Mouse (Mus musculus): ENCODE measurements around the gene Plekha7. TPM values are rescaled to one million over a fixed set of nuclear protein-coding genes. Genes with fewer than 3 reads are reported as not detected.

Gene Plekha7
- polyA plus RNA-seq, 1 experiment from 2014 or later = 11.8 TPM

DNA sequence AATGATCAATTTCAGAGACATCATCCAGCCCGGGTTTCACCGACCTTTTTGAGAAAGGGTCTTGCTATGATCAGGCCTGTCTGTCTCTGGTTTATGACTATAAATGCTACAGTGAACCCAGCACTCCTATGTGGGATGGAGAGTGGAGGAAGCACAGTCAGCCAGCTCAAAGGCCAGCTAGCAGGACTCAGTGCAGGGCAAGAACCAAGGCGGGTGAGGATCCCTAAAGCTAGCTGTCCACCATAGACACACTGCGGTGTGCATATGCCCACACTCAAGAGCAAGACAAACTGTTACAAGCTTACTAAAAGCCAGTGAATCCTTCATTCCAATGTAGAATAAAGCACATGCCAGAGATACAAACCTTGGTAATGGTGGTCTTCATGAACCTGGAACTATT, 21.7 kb upstream of the Plekha7 start:
- Histone ChIP-seq H3K36me3 (ENCODE audit: insufficient read depth, low read length) (peaks cover 28% of the 10 kb centered on the region), H3K4me2 (ENCODE audit: low read length) (no peak overlapping the region), H3K9ac (ENCODE audit: low read depth, low read length) (no peak overlapping the region), H3K27ac (no peak overlapping the region), H3K4me1 (replicated peaks; ENCODE audit: insufficient read depth, low read length) (0 out of 2 replicates have a peak, but pooled peaks cover 4% of the 10 kb centered on the region), H3K4me3 (replicated peaks; ENCODE audit: low read depth, low read length) (no peak overlapping the region), H3K9me3 (replicated peaks; ENCODE audit: low read length) (no peaks in the 10 kb centered on the region), H3K27me3 (ENCODE audit: insufficient read depth, low read length) (no peaks in the 10 kb centered on the region)
- DNase-seq (ENCODE audit: low spot score) (no peak), ATAC-seq (replicated peaks; ENCODE audit: low FRiP score, low read depth) (no peak)
- TF ChIP-seq CTCF (IDR thresholded peaks at IDR 0.05; ENCODE audit: low read depth) = no peak
- WGBS = 87% methylated on average over 4 of the region's 4 CpGs

GRCm38 (mm10) chr7:116328777-116329176, 20.6 kb upstream of the Plekha7 start:
- Histone ChIP-seq H3K4me1 (replicated peaks; ENCODE audit: insufficient read depth, low read length) (0 out of 2 replicates have a peak, but pooled peaks cover 4% of the 10 kb centered on the region), H3K27ac (no peak overlapping the region), H3K9ac (ENCODE audit: low read depth, low read length) (no peak overlapping the region), H3K4me3 (replicated peaks; ENCODE audit: low read depth, low read length) (no peak overlapping the region), H3K4me2 (ENCODE audit: low read length) (no peak overlapping the region), H3K36me3 (ENCODE audit: insufficient read depth, low read length) (peaks cover 28% of the 10 kb centered on the region), H3K9me3 (replicated peaks; ENCODE audit: low read length) (no peaks in the 10 kb centered on the region), H3K27me3 (ENCODE audit: insufficient read depth, low read length) (no peaks in the 10 kb centered on the region)
- no peak for ATAC-seq (replicated peaks; ENCODE audit: low FRiP score, low read depth)
- WGBS = 72% methylated on average over 7 of the region's 7 CpGs
- no peak for TF ChIP-seq CTCF (IDR thresholded peaks at IDR 0.05; ENCODE audit: low read depth)
- no peak for DNase-seq (ENCODE audit: low spot score)

GRCm38 (mm10) chr7:116327901-116328300, 19.7 kb upstream of the Plekha7 start:
- Histone ChIP-seq H3K9ac (ENCODE audit: low read depth, low read length) (no peak overlapping the region), H3K27me3 (ENCODE audit: insufficient read depth, low read length) (no peaks in the 10 kb centered on the region), H3K4me2 (ENCODE audit: low read length) (no peak overlapping the region), H3K9me3 (replicated peaks; ENCODE audit: low read length) (no peaks in the 10 kb centered on the region), H3K4me1 (replicated peaks; ENCODE audit: insufficient read depth, low read length) (0 out of 2 replicates have a peak, but pooled peaks cover 4% of the 10 kb centered on the region), H3K36me3 (ENCODE audit: insufficient read depth, low read length) (peaks cover 28% of the 10 kb centered on the region), H3K27ac (no peak overlapping the region), H3K4me3 (replicated peaks; ENCODE audit: low read depth, low read length) (no peak overlapping the region)
- TF ChIP-seq CTCF (IDR thresholded peaks at IDR 0.05; ENCODE audit: low read depth) = no peak
- ATAC-seq (replicated peaks; ENCODE audit: low FRiP score, low read depth) (no peak), DNase-seq (ENCODE audit: low spot score) (no peak)
- 86% methylated on average over 5 of the region's 5 CpGs for WGBS

GRCm38 (mm10) chr7:116323331-116323964, 15.3 kb upstream of the Plekha7 start:
- Histone ChIP-seq H3K4me3 (replicated peaks; ENCODE audit: low read depth, low read length) (no peak overlapping the region), H3K27me3 (ENCODE audit: insufficient read depth, low read length) (no peaks in the 10 kb centered on the region), H3K36me3 (ENCODE audit: insufficient read depth, low read length) (no peaks in the 10 kb centered on the region), H3K9ac (ENCODE audit: low read depth, low read length) (no peak overlapping the region), H3K27ac (no peak overlapping the region), H3K4me2 (ENCODE audit: low read length) (no peak overlapping the region), H3K4me1 (replicated peaks; ENCODE audit: insufficient read depth, low read length) (no peaks in the 10 kb centered on the region), H3K9me3 (replicated peaks; ENCODE audit: low read length) (no peaks in the 10 kb centered on the region)
- DNase-seq (ENCODE audit: low spot score) (peak; percentile 89), ATAC-seq (replicated peaks; ENCODE audit: low FRiP score, low read depth) (peak; percentile 71; the same call in 1 of the 2 replicates)
- WGBS = 23% methylated on average over 10 of the region's 10 CpGs
- peak; percentile 96 for TF ChIP-seq CTCF (IDR thresholded peaks at IDR 0.05; ENCODE audit: low read depth)

GRCm38 (mm10) chr7:116309456-116309855, 1.3 kb upstream of the Plekha7 start:
- Histone ChIP-seq H3K9ac (ENCODE audit: low read depth, low read length) (no peak overlapping the region), H3K4me1 (replicated peaks; ENCODE audit: insufficient read depth, low read length) (no peaks in the 10 kb centered on the region), H3K27ac (peak overlapping the region; percentile 91), H3K4me3 (replicated peaks; ENCODE audit: low read depth, low read length) (no peak overlapping the region), H3K4me2 (ENCODE audit: low read length) (peak overlapping the region; percentile 25; the same call in 1 of the 2 replicates), H3K9me3 (replicated peaks; ENCODE audit: low read length) (no peaks in the 10 kb centered on the region), H3K27me3 (ENCODE audit: insufficient read depth, low read length) (no peaks in the 10 kb centered on the region), H3K36me3 (ENCODE audit: insufficient read depth, low read length) (no peaks in the 10 kb centered on the region)
- 16% methylated on average over 9 of the region's 9 CpGs for WGBS
- ATAC-seq (replicated peaks; ENCODE audit: low FRiP score, low read depth) = peak; percentile 35
- 0 out of 2 replicates have a peak, but pooled peaks have one; percentile 17 for TF ChIP-seq CTCF (IDR thresholded peaks at IDR 0.05; ENCODE audit: low read depth)
- peak; percentile 58 for DNase-seq (ENCODE audit: low spot score)

DNA sequence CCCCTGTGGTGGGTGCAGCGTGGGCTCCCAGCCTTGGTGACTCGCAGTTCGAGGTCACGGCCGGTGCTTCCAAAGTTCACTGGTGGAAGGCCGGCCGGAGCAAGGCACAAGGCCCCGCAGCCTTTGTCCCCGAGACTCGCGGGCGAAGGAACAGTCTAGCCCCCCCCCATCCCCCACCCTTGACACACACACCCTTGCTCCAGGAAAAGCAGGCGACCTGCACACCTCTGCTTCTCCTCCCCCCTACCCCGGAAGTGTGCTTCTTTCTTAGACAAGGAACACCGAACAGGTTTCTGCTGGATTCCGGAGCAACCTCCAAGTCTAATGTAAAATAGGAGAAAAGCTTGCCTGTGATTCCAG, 436 bp upstream of the Plekha7 start:
- H3K27ac ChIP-seq = peak overlapping the region; percentile 91
- no peaks in the 10 kb centered on the region for H3K9me3 ChIP-seq (replicated peaks; ENCODE audit: low read length)
- peak; percentile 43 for DNase-seq (ENCODE audit: low spot score)
- TF ChIP-seq CTCF (IDR thresholded peaks at IDR 0.05; ENCODE audit: low read depth) = no peak
- ATAC-seq (replicated peaks; ENCODE audit: low FRiP score, low read depth) = peak; percentile 76
- H3K9ac ChIP-seq (ENCODE audit: low read depth, low read length) = peak overlapping the region; percentile 77
- 12% methylated on average over 8 of the region's 16 CpGs for WGBS
- H3K4me2 ChIP-seq (ENCODE audit: low read length) = peak overlapping the region; percentile 97
- no peaks in the 10 kb centered on the region for H3K36me3 ChIP-seq (ENCODE audit: insufficient read depth, low read length)
- no peaks in the 10 kb centered on the region for H3K4me1 ChIP-seq (replicated peaks; ENCODE audit: insufficient read depth, low read length)
- no peaks in the 10 kb centered on the region for H3K27me3 ChIP-seq (ENCODE audit: insufficient read depth, low read length)
- H3K4me3 ChIP-seq (replicated peaks; ENCODE audit: low read depth, low read length) = peak overlapping the region; percentile 68

All from kidney, postnatal 0 days (tissue).